Mouse (Mus musculus): ENCODE measurements around the gene Fam71e1. TPM values are rescaled to one million over a fixed set of nuclear protein-coding genes. Genes with fewer than 3 reads are reported as not detected.
A peak's percentile ranks its signal among the peaks of the same experiment; 100 is the strongest.

Fam71e1 gene
- polyA plus RNA-seq, 1 experiment from 2014 or later = 23.6 TPM

GRCm38 (mm10) chr7:44547725-44548124 is 51.3 kb downstream of the Fam71e1 start:
- Histone ChIP-seq H3K9me3 (no peaks in the 10 kb centered on the region), H3K9ac (peak overlapping the region; percentile 56), H3K4me3 (peak overlapping the region; percentile 62), H3K4me1 (replicated peaks) (peaks cover 18% of the 10 kb centered on the region), H3K27me3 (no peaks in the 10 kb centered on the region), H3K36me3 (peaks cover 13% of the 10 kb centered on the region), H3K4me2 (peak overlapping the region; percentile 99), H3K27ac (replicated peaks) (no peak overlapping the region)
- no peak for ATAC-seq (ENCODE audit: low FRiP score, low read depth)
- WGBS = 22% methylated on average over 5 of the region's 5 CpGs

- no peaks in the 10 kb centered on the region for H3K9me3 ChIP-seq
- under 1% methylated on average over 43 of the region's 43 CpGs for WGBS
- H3K27ac ChIP-seq (replicated peaks) = peak within 1 kb of the TSS; percentile 67
- H3K36me3 ChIP-seq = peaks cover 13% of the 10 kb centered on the region
- peak within 1 kb of the TSS; percentile 99 for H3K4me2 ChIP-seq
- peak; percentile 92 for ATAC-seq (ENCODE audit: low FRiP score, low read depth)
- peak within 1 kb of the TSS; percentile 62 for H3K4me3 ChIP-seq
- H3K27me3 ChIP-seq = no peaks in the 10 kb centered on the region
- H3K4me1 ChIP-seq (replicated peaks) = peaks cover 24% of the 10 kb centered on the region
- H3K9ac ChIP-seq = peak within 1 kb of the TSS; percentile 56
These were observed 52.2 kb downstream of the Fam71e1 start, which contains the start of gene Pold1 for GRCm38 (mm10) chr7:44548497-44549087. Gene Pold1, minus strand, starts transcription at chr7:44548849.

- ATAC-seq (ENCODE audit: low FRiP score, low read depth) = no peak
- no peaks in the 10 kb centered on the region for H3K9me3 ChIP-seq
- 94% methylated on average over 23 of the region's 23 CpGs for WGBS
These were observed 53.4 kb downstream of the Fam71e1 start for GRCm38 (mm10) chr7:44549621-44550408.

GRCm38 (mm10) chr7:44550409-44550678 is 54.0 kb downstream of the Fam71e1 start:
- no peak overlapping the region for H3K4me2 ChIP-seq
- H3K36me3 ChIP-seq = peaks cover 13% of the 10 kb centered on the region
- H3K4me1 ChIP-seq (replicated peaks) = peaks cover 28% of the 10 kb centered on the region
- H3K27me3 ChIP-seq = no peaks in the 10 kb centered on the region
- no peaks in the 10 kb centered on the region for H3K9me3 ChIP-seq
- H3K9ac ChIP-seq = no peak overlapping the region
- WGBS = 97% methylated on average over 12 of the region's 12 CpGs
- H3K4me3 ChIP-seq = no peak overlapping the region
- ATAC-seq (ENCODE audit: low FRiP score, low read depth) = no peak
- no peak overlapping the region for H3K27ac ChIP-seq (replicated peaks)

More at GRCm38 (mm10) chr7:44549621-44550408, 53.4 kb downstream of the Fam71e1 start:
- no peak overlapping the region for H3K4me2 ChIP-seq
- no peak overlapping the region for H3K4me3 ChIP-seq
- peaks cover 28% of the 10 kb centered on the region for H3K4me1 ChIP-seq (replicated peaks)
- no peak overlapping the region for H3K27ac ChIP-seq (replicated peaks)
- no peaks in the 10 kb centered on the region for H3K27me3 ChIP-seq
- H3K36me3 ChIP-seq = peaks cover 13% of the 10 kb centered on the region
- no peak overlapping the region for H3K9ac ChIP-seq

Small RNA genes lying within 50 kb of the gene (microRNA-seq; reads per million reads assigned to microRNA genes)
- gene Mir7052 (not detected), gene Mir7053 (not detected)

Other genes starting within 250 kb of the Fam71e1 start
- gene 1700028J19Rik, start 249.9 kb upstream of the Fam71e1 start, polyA plus RNA-seq (2015; fragmentation: Nextera tagmentation; extraction: Ambion mirVana) = 1.1 and 1.2 TPM in 2 replicates
- gene 2410002F23Rik, start 249.9 kb upstream of the Fam71e1 start, polyA plus RNA-seq (2015; fragmentation: Nextera tagmentation; extraction: Ambion mirVana) = 193 and 221 TPM in 2 replicates
- gene Acp4, start 239.2 kb upstream of the Fam71e1 start, polyA plus RNA-seq (2015; fragmentation: Nextera tagmentation; extraction: Ambion mirVana) = not detected in 2 replicates
- 1.2 TPM in 1 of 2 replicates, not detected in the other for gene Gm15517, start 235.1 kb upstream of the Fam71e1 start, polyA plus RNA-seq (2015; fragmentation: Nextera tagmentation; extraction: Ambion mirVana)
- 3.0 and 3.4 TPM in 2 replicates for gene Clec11a, start 189.7 kb upstream of the Fam71e1 start, polyA plus RNA-seq (2015; fragmentation: Nextera tagmentation; extraction: Ambion mirVana)
- gene Shank1, start 186.3 kb upstream of the Fam71e1 start, polyA plus RNA-seq (2015; fragmentation: Nextera tagmentation; extraction: Ambion mirVana) = 38.7 and 42.3 TPM in 2 replicates
- 58.9 and 68.8 TPM in 2 replicates for gene Syt3, start 112.5 kb upstream of the Fam71e1 start, polyA plus RNA-seq (2015; fragmentation: Nextera tagmentation; extraction: Ambion mirVana)
- 2.8 and 2.9 TPM in 2 replicates for gene 1700008O03Rik, start 110.8 kb upstream of the Fam71e1 start, polyA plus RNA-seq (2015; fragmentation: Nextera tagmentation; extraction: Ambion mirVana)
- 16.7 and 16.9 TPM in 2 replicates for gene Lrrc4b, start 67.6 kb upstream of the Fam71e1 start, polyA plus RNA-seq (2015; fragmentation: Nextera tagmentation; extraction: Ambion mirVana)
- gene Aspdh, start 31.2 kb upstream of the Fam71e1 start, polyA plus RNA-seq (2015; fragmentation: Nextera tagmentation; extraction: Ambion mirVana) = 3.7 and 5.0 TPM in 2 replicates
- 44.0 and 45.7 TPM in 2 replicates for gene Josd2, start 28.6 kb upstream of the Fam71e1 start, polyA plus RNA-seq (2015; fragmentation: Nextera tagmentation; extraction: Ambion mirVana)
- gene Emc10, start 52 bp upstream of the Fam71e1 start, polyA plus RNA-seq (2015; fragmentation: Nextera tagmentation; extraction: Ambion mirVana) = 148 and 165 TPM in 2 replicates
- 0.10 and 0.18 TPM in 2 replicates for gene Mybpc2, start 28.1 kb downstream of the Fam71e1 start, polyA plus RNA-seq (2015; fragmentation: Nextera tagmentation; extraction: Ambion mirVana)
- gene Spib, start 35.5 kb downstream of the Fam71e1 start, polyA plus RNA-seq (2015; fragmentation: Nextera tagmentation; extraction: Ambion mirVana) = not detected in 2 replicates
- gene Pold1, start 52.3 kb downstream of the Fam71e1 start, polyA plus RNA-seq (2015; fragmentation: Nextera tagmentation; extraction: Ambion mirVana) = 27.5 and 29.4 TPM in 2 replicates
- 60.3 and 70.4 TPM in 2 replicates for gene Nr1h2, start 57.4 kb downstream of the Fam71e1 start, polyA plus RNA-seq (2015; fragmentation: Nextera tagmentation; extraction: Ambion mirVana)
- gene Napsa, start 75.8 kb downstream of the Fam71e1 start, polyA plus RNA-seq (2015; fragmentation: Nextera tagmentation; extraction: Ambion mirVana) = 2.1 and 2.2 TPM in 2 replicates
- 6.7 and 6.8 TPM in 2 replicates for gene Kcnc3, start 94.1 kb downstream of the Fam71e1 start, polyA plus RNA-seq (2015; fragmentation: Nextera tagmentation; extraction: Ambion mirVana)
- gene Myh14, start 174.3 kb downstream of the Fam71e1 start, polyA plus RNA-seq (2015; fragmentation: Nextera tagmentation; extraction: Ambion mirVana) = 3.3 and 4.4 TPM in 2 replicates
- gene Izumo2, start 212.2 kb downstream of the Fam71e1 start, polyA plus RNA-seq (2015; fragmentation: Nextera tagmentation; extraction: Ambion mirVana) = not detected in 2 replicates

Data from hindbrain, embryonic 15.5 days (tissue).